Mouse (Mus musculus) lung, postnatal 36 days (tissue): ENCODE data around the gene Nudt3.

Source experiments
- DNase-seq: peaks from one replicate; pipeline ENCODE4 v3.0.0; 2022; ENCODE audit warnings: mixed read lengths

The Nudt3 gene

DNA sequence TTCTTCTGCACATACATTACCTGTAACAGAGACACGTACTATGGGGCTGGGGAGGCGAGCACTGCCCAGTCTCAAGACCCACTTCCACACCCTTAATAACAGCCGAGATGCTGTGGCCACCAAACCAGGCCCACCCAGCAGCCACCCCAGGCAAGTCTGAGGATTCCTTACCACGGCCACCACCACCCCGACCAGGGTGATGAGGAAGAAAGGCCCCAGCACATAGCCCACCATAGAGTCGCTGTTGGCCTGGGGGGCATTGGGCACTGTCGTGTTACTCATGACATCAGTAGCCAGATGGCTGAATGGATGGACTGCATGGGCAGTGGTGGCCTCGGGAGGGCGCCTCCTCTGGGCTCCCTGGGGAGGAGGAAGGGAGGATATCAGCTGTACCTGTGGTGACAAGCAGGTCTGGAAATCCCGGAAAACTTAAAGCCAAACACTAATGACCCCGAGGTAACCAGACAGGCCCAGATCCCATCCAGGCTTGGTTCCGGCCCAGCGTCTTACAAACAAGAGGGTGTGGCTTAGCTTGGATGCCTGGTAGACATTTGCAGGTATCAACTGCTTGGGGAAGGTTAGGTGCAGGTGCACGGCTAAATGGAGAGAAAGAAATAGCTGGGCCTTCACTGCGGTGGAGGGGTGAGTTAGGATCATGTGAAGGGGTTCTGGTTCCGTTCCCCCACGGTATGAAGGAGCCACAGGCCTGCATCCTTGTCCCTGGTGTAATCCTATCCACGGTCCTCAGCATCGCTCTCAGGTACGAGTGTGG lies 58.7 kb downstream of the Nudt3 start:
- no peak for DNase-seq

GRCm38 (mm10) chr17:27563771-27564244 lies 59.5 kb downstream of the Nudt3 start:
- no peak for DNase-seq

- DNase-seq, result no peak
Measured at GRCm38 (mm10) chr17:27561809-27562526, 61.3 kb downstream of the Nudt3 start.

DNA sequence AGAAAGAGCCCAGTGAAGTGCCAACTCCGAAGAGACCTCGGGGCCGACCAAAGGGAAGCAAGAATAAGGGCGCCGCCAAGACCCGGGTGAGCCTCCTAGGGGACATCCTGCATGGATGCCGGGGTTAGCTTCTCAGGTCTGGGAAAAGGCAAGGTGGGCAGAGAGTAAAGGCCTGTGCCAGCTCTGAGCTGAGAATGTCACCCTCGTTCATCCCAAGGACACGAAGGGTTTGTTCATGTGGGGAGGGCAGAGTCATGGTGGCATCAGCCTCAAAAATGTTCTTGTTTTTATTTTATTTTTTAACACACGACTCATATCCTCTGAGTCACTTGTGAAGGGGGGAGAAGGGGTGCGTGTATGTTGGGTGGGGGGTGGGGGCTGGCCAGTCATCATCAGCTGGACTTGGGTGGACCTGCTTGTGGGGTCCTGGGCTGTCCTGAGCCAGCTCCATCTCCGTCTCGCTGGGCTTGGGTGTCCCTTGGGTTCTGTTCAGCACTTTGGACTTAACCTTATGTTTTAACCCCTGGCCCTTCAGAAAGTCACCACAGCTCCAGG lies 62.3 kb downstream of the Nudt3 start:
- no peak for DNase-seq

- no peak for DNase-seq
Measured at GRCm38 (mm10) chr17:27559596-27559995, 63.7 kb downstream of the Nudt3 start.

- no peak for DNase-seq
Measured at GRCm38 (mm10) chr17:27558845-27559244, 64.5 kb downstream of the Nudt3 start.

GRCm38 (mm10) chr17:27557927-27558661 lies 65.2 kb downstream of the Nudt3 start:
- no peak for DNase-seq

- DNase-seq, result peak; percentile 55
Measured at GRCm38 (mm10) chr17:27557181-27557926, 65.9 kb downstream of the Nudt3 start.

GRCm38 (mm10) chr17:27556315-27557011 lies 66.8 kb downstream of the Nudt3 start, which contains the start of gene Hmga1:
Gene Hmga1, plus strand, starts transcription at chr17:27556497.
- DNase-seq, result peak; percentile 85

GRCm38 (mm10) chr17:27555512-27556172 lies 67.7 kb downstream of the Nudt3 start:
- DNase-seq, result peak; percentile 80

DNA sequence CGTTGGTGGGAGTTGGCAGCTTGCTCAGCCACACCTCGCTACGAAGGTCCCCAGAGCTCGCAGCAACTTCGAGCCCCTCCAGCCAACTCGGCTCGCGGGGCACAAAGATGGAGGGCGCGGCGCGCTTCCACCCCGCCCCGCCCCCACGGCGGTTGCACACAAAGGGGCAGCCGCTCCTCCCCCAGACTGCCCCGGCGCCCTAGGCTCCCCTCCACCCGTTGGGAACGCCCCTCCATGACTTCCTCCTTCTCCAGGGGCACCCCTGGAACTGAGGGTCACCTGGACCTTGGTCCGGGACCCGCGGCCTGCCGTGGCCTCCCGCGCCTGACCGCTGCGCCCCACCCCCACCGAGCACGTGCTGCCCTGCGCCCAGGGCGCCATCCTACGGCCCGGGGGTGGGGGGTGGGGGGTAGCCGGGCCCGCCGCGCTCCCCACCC lies 68.2 kb downstream of the Nudt3 start:
- peak; percentile 55 for DNase-seq

GRCm38 (mm10) chr17:27554062-27554960 lies 69.0 kb downstream of the Nudt3 start:
- DNase-seq, result no peak

DNA sequence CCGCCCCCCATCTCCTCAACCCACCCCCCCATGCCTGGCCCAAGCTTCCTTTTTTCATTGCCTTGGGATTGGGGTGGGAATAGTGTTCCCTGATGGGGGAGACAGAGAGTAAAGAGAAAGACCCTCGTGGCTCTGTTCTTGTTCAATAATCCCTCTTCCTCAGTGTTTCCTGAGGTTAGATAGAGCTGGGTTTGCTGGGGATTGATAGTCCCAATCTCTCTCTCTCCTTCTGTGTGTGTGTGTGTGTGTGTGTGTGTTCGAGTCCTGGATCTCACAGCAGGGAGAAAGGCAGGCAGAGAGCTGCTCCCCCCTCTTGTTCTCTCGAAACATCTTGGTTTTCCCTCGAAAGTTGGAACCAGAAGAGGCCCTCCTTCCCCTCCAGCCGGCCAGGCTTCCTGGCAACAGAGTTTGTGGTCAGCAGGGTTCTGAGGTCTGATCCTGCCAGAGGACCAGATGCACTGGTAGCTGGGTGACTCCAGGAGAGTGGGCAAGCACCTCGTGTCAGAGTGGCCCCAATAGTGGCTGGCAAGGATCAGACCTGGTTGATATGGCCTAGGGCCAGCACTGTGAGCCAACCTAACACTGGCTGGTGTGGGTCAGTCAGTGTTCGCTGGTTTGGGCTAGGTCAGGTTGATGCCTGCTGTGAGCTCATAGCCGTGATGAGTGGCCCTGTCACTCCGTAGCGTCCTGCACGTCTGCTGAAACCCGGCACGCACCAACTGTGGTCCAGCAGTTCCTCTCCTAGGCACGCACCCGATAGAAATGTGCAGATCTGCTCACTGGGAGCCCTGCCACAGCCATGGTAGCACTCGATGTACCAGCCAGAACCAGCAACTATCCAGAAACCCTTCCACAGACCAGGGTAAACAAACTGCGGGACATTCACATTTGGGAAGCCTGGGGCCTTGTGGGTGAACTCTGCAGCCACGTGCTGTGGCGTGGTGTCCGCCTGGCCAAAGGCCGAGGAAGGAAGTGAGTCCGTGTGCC lies 70.8 kb downstream of the Nudt3 start:
- no peak for DNase-seq

- no peak for DNase-seq
Measured at GRCm38 (mm10) chr17:27551393-27551940, 71.8 kb downstream of the Nudt3 start.

GRCm38 (mm10) chr17:27549234-27549633 lies 74.1 kb downstream of the Nudt3 start:
- no peak for DNase-seq

GRCm38 (mm10) chr17:27547253-27547868 lies 75.9 kb downstream of the Nudt3 start:
- no peak for DNase-seq

- DNase-seq, result no peak
Measured at GRCm38 (mm10) chr17:27546574-27547085, 76.7 kb downstream of the Nudt3 start.

GRCm38 (mm10) chr17:27545991-27546390 lies 77.3 kb downstream of the Nudt3 start:
- DNase-seq, result no peak
